Mouse (Mus musculus): Measurements from ENCODE around the gene Hist1h3f. TPM values are rescaled to one million over a fixed set of nuclear protein-coding genes. Genes with fewer than 3 reads are reported as not detected.
"Not testable (repeated sequence)": the region's sequence is repeated elsewhere in the genome, so short reads cannot be mapped to it uniquely, and the experiment has no call there.

The Hist1h3f gene
- total and polyA plus RNA-seq, 3 experiments = 0.94 to 5.5 (median 5.1) TPM

DNA sequence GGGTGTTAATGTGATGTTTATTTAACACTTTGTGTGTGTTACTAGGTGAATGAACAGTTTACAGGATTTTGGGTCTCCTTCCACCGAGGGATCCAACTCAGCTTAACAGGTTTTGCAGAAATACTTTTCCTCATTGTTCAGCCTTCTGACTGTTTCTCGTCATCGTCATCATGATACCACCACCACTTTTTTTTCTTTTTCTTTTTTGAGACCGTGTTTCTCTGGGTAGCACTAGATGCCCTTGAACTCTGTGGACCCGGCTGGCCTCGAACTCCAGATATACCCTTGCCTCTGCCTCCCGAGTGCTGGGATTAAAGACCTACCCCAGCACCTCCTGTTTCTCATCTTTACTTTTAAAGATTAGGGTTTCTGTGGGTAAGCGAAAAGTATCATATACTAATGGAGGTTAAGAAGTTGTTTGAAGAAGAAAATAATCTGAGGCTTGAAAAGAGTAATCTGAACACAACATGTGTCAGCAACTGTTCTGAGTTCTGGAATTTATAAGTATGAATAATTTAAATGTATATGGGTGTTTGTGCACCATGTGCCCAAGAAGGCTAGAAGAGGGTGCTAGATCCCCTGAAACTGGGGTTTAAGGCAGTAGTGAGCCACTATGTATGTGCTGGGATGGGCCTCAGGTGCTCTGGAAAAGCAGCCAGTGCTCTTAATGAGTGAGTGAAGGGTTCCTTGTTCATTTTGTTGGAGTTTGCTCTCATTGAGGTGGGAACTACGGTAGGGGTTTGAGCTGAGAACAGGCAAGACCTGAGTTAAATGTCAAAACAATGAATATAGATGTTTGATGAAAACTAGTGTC lies 11.4 kb upstream of the Hist1h3f start:
- no peaks in the 10 kb centered on the region for H3K79me2 ChIP-seq (replicated peaks; ENCODE audit: control insufficient read depth, insufficient read depth, low read length)
- 22% methylated on average over 9 of the region's 9 CpGs for WGBS
- H3K4me3 ChIP-seq = peak overlapping the region; percentile 86
- TF ChIP-seq POLR2A (IDR thresholded peaks at IDR 0.05; ENCODE audit: insufficient read depth, low read depth, low read length) (no peak), CTCF (IDR thresholded peaks at IDR 0.05) (no peak), EP300 (IDR thresholded peaks at IDR 0.05; ENCODE audit: insufficient read depth, low read depth, low read length) (no peak)
- intact Hi-C loops (cut with DNase I) = loop anchor here (5.0 kb wide), 2 partner anchors 90 to 210 kb away; partner anchors contain the start of genes Hist1h1e and Hist1h2be
- no peaks in the 10 kb centered on the region for H3K27me3 ChIP-seq (ENCODE audit: control insufficient read depth, insufficient read depth, low read length)
- peaks cover 14% of the 10 kb centered on the region for H3K36me3 ChIP-seq (ENCODE audit: control insufficient read depth, insufficient read depth, low read length)
- H3K4me1 ChIP-seq (ENCODE audit: control insufficient read depth, insufficient read depth, low read length) = peaks cover 4% of the 10 kb centered on the region
- peak overlapping the region; percentile 97; the same call in 1 of the 2 replicates for H3K27ac ChIP-seq
- H3K9ac ChIP-seq (ENCODE audit: low read depth, low read length) = no peak overlapping the region
- no peak for DNase-seq

DNA sequence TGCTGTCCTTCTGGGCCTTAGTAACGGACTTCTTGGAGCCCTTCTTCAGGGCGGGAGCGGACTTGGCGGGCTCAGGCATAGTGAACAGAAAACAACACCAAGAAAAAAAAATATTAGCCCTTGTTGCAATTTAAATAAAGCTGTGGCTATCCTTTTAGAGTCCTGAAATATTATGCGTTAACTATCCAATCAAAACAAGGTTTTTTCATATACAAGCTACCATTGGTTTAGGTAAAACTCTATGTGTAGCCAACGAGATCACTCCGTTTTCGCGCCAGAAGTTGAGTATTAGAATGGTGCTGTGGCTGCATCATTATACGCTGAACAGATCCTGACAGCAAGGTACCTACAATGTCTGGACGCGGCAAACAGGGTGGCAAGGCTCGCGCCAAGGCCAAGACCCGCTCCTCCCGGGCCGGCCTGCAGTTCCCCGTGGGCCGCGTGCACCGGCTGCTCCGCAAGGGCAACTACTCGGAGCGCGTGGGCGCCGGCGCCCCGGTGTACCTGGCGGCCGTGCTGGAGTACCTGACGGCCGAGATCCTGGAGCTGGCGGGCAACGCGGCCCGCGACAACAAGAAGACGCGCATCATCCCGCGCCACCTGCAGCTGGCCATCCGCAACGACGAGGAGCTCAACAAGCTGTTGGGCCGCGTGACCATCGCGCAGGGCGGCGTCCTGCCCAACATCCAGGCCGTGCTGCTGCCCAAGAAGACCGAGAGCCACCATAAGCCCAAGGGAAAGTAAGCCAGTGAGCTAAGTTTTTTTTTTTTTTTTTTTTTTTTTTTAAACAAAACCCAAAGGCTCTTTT lies 10.1 kb upstream of the Hist1h3f start, which contains the start of gene Hist1h2af:
TSS of gene Hist1h2af (plus strand) at position 347 of the 808 bp plus-strand sequence.
- Histone ChIP-seq H3K36me3 (ENCODE audit: control insufficient read depth, insufficient read depth, low read length) (peaks cover 14% of the 10 kb centered on the region), H3K4me3 (peak within 1 kb of the TSS; percentile 51), H3K9ac (ENCODE audit: low read depth, low read length) (peak within 1 kb of the TSS; percentile 60)
- DNase-seq = peak in 1 of 2 experiments; percentile 47
- H3K27ac ChIP-seq; H3K79me2 ChIP-seq (replicated peaks; ENCODE audit: control insufficient read depth, insufficient read depth, low read length); H3K27me3 ChIP-seq (ENCODE audit: control insufficient read depth, insufficient read depth, low read length); H3K4me1 ChIP-seq (ENCODE audit: control insufficient read depth, insufficient read depth, low read length): not testable (repeated sequence)
- intact Hi-C loops (cut with DNase I) = loop anchor here (5.0 kb wide), 2 partner anchors 89 to 209 kb away; partner anchors contain the start of genes Hist1h1e and Hist1h2be
- peak; percentile 34 for TF ChIP-seq CTCF (IDR thresholded peaks at IDR 0.05)
- 1% methylated on average over 31 of the region's 53 CpGs for WGBS

DNA sequence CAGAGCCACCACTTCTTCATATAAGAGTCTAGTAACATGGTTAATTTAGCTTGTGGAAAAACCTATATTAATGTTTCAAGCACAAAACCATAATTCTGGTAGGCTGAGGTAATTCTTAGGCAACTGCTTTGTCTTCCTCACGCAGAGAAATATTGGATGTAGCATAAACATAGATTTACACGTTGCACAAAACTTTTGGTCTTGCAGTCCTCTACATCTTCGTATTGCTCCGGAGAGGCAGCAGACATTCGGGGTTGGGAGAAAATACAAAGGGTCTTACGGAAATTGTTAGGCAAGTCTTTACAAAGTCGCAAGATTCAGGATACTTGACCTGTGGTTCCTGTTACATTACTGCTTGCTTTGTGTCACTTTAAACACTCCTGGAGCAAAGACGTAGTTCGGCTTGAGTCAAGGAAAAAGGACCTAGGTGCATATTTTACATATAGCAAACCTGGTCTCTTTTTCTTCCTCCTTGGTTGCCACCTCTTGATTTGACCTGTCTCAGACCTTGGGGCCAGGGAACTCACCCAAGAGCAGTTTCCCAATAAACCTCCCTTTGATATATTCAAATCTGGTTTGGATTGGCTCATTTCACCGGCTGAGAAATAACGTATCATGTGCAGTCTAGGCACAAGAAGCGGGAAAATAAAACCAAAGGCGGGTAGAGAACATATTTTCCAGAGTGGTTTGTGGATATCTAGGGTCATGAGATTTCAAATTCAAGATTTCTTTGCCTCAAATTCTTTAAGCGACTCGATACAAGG lies 9.3 kb upstream of the Hist1h3f start:
- Histone ChIP-seq H3K36me3 (ENCODE audit: control insufficient read depth, insufficient read depth, low read length) (peaks cover 14% of the 10 kb centered on the region), H3K4me1 (ENCODE audit: control insufficient read depth, insufficient read depth, low read length) (peaks cover 4% of the 10 kb centered on the region), H3K27me3 (ENCODE audit: control insufficient read depth, insufficient read depth, low read length) (no peaks in the 10 kb centered on the region), H3K4me3 (peak overlapping the region; percentile 51), H3K79me2 (replicated peaks; ENCODE audit: control insufficient read depth, insufficient read depth, low read length) (no peaks in the 10 kb centered on the region), H3K27ac (no peak overlapping the region; the same call in 1 of the 2 replicates), H3K9ac (ENCODE audit: low read depth, low read length) (no peak overlapping the region)
- 6% methylated on average over 15 of the region's 15 CpGs for WGBS
- no peak for DNase-seq
- no peak; the same call in 1 of the 2 replicates for TF ChIP-seq POLR2A (IDR thresholded peaks at IDR 0.05; ENCODE audit: insufficient read depth, low read depth, low read length)
- no peak for TF ChIP-seq CTCF (IDR thresholded peaks at IDR 0.05)
- TF ChIP-seq EP300 (IDR thresholded peaks at IDR 0.05; ENCODE audit: insufficient read depth, low read depth, low read length) = no peak
- intact Hi-C loops (cut with DNase I) = loop anchor here (5.0 kb wide), 2 partner anchors 88 to 208 kb away; partner anchors contain the start of genes Hist1h1e and Hist1h2be

DNA sequence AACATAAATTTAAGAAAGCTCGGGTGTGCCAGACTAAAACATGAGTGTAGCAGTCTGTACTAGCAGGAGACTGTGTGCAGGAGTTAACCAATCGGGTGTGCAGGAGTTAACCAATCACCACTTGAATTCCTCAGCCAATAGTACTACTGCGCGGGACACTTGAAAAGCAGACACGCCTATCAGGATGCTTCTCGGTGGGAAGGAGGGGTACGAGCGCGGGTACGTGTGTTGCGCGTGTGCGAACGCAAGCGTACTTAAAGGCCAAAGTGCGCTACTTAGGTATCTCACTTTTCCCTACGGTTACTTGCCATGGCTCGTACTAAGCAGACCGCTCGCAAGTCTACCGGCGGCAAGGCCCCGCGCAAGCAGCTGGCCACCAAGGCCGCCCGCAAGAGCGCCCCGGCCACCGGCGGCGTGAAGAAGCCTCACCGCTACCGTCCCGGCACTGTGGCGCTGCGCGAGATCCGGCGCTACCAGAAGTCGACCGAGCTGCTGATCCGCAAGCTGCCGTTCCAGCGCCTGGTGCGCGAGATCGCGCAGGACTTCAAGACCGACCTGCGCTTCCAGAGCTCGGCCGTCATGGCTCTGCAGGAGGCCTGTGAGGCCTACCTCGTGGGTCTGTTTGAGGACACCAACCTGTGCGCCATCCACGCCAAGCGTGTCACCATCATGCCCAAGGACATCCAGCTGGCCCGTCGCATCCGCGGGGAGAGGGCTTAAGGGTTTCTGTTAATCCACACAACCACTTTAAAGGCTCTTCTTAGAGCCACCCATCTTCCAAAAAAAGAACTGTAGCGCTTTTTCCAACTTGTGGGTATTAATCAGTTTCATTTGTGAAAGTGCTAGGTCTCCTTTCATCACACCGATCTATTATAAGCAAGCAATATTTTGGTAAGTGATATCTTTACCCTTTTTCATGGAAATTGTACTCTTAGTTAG lies 8.4 kb upstream of the Hist1h3f start, which contains the start of gene Hist1h3g:
TSS of gene Hist1h3g (plus strand) at position 286 of the 939 bp plus-strand sequence.
- H3K79me2 ChIP-seq (replicated peaks; ENCODE audit: control insufficient read depth, insufficient read depth, low read length); H3K27ac ChIP-seq; H3K27me3 ChIP-seq (ENCODE audit: control insufficient read depth, insufficient read depth, low read length); H3K4me1 ChIP-seq (ENCODE audit: control insufficient read depth, insufficient read depth, low read length); intact Hi-C loops (cut with DNase I); H3K9ac ChIP-seq (ENCODE audit: low read depth, low read length): not testable (repeated sequence)
- peak; percentile 85 to 86 for DNase-seq
- WGBS = 2% methylated on average over 48 of the region's 62 CpGs
- peak within 1 kb of the TSS; percentile 51 for H3K4me3 ChIP-seq
- peaks cover 14% of the 10 kb centered on the region for H3K36me3 ChIP-seq (ENCODE audit: control insufficient read depth, insufficient read depth, low read length)
- TF ChIP-seq EP300 (IDR thresholded peaks at IDR 0.05; ENCODE audit: insufficient read depth, low read depth, low read length) = 0 out of 2 replicates have a peak, but pooled peaks have one; percentile 48
- TF ChIP-seq CTCF (IDR thresholded peaks at IDR 0.05) = peak; percentile 35
- peak; percentile 22; the same call in 1 of the 2 replicates for TF ChIP-seq POLR2A (IDR thresholded peaks at IDR 0.05; ENCODE audit: insufficient read depth, low read depth, low read length)
